Mouse (Mus musculus): Measurements from ENCODE around the gene Sorcs2. TPM values are rescaled to one million over a fixed set of nuclear protein-coding genes. Genes with fewer than 3 reads are reported as not detected.

Sorcs2 gene
- polyA plus RNA-seq, 1 experiment = 5.7 TPM

- Histone ChIP-seq H3K36me3 (ENCODE audit: control insufficient read depth, insufficient read depth, low read length) (peaks cover 3% of the 10 kb centered on the region; the same call in 1 of the 2 replicates), H3K27ac (ENCODE audit: control insufficient read depth, insufficient read depth, low read length) (no peak overlapping the region), H3K27me3 (ENCODE audit: control insufficient read depth, insufficient read depth, low read length) (no peaks in the 10 kb centered on the region), H3K4me3 (ENCODE audit: control insufficient read depth, insufficient read depth, low read length) (no peak overlapping the region), H3K4me1 (replicated peaks; ENCODE audit: control insufficient read depth, insufficient read depth, low read length) (no peaks in the 10 kb centered on the region)
- TF ChIP-seq POLR2A (IDR thresholded peaks at IDR 0.05; ENCODE audit: control insufficient read depth, extremely low read depth, insufficient read depth, low read length, poor library complexity) (no peak), CTCF (IDR thresholded peaks at IDR 0.05; ENCODE audit: borderline replicate concordance, control insufficient read depth, extremely low read depth, insufficient read depth, low read length, poor library complexity) (no peak)
- no peak for DNase-seq
- WGBS = 91% methylated on average over 5 of the region's 5 CpGs
These were observed 416.6 kb downstream of the Sorcs2 start for GRCm38 (mm10) chr5:35981341-35981740.

GRCm38 (mm10) chr5:35980542-35980941 is 417.4 kb downstream of the Sorcs2 start:
- H3K4me1 ChIP-seq (replicated peaks; ENCODE audit: control insufficient read depth, insufficient read depth, low read length) = no peaks in the 10 kb centered on the region; the same call in 1 of the 2 replicates
- H3K27me3 ChIP-seq (ENCODE audit: control insufficient read depth, insufficient read depth, low read length) = no peaks in the 10 kb centered on the region
- H3K4me3 ChIP-seq (ENCODE audit: control insufficient read depth, insufficient read depth, low read length) = no peak overlapping the region
- no peak overlapping the region for H3K27ac ChIP-seq (ENCODE audit: control insufficient read depth, insufficient read depth, low read length)
- peaks cover 3% of the 10 kb centered on the region; the same call in 1 of the 2 replicates for H3K36me3 ChIP-seq (ENCODE audit: control insufficient read depth, insufficient read depth, low read length)
- no peak for DNase-seq
- 96% methylated on average over 5 of the region's 5 CpGs for WGBS
- no peak for TF ChIP-seq POLR2A (IDR thresholded peaks at IDR 0.05; ENCODE audit: control insufficient read depth, extremely low read depth, insufficient read depth, low read length, poor library complexity)
- TF ChIP-seq CTCF (IDR thresholded peaks at IDR 0.05; ENCODE audit: borderline replicate concordance, control insufficient read depth, extremely low read depth, insufficient read depth, low read length, poor library complexity) = no peak

- Histone ChIP-seq H3K36me3 (ENCODE audit: control insufficient read depth, insufficient read depth, low read length) (peaks cover 3% of the 10 kb centered on the region; the same call in 1 of the 2 replicates), H3K4me1 (replicated peaks; ENCODE audit: control insufficient read depth, insufficient read depth, low read length) (peaks cover 33% of the 10 kb centered on the region), H3K4me3 (ENCODE audit: control insufficient read depth, insufficient read depth, low read length) (no peak overlapping the region), H3K27ac (ENCODE audit: control insufficient read depth, insufficient read depth, low read length) (no peak overlapping the region), H3K27me3 (ENCODE audit: control insufficient read depth, insufficient read depth, low read length) (no peaks in the 10 kb centered on the region)
- DNase-seq = peak; percentile 78
- 27% methylated on average over 5 of the region's 5 CpGs for WGBS
- TF ChIP-seq CTCF (IDR thresholded peaks at IDR 0.05; ENCODE audit: borderline replicate concordance, control insufficient read depth, extremely low read depth, insufficient read depth, low read length, poor library complexity) (peak; percentile 37; the same call in 1 of the 2 replicates), POLR2A (IDR thresholded peaks at IDR 0.05; ENCODE audit: control insufficient read depth, extremely low read depth, insufficient read depth, low read length, poor library complexity) (no peak)
These were observed 422.3 kb downstream of the Sorcs2 start for GRCm38 (mm10) chr5:35975681-35976080.

GRCm38 (mm10) chr5:35974265-35974664 is 423.7 kb downstream of the Sorcs2 start:
- Histone ChIP-seq H3K27ac (ENCODE audit: control insufficient read depth, insufficient read depth, low read length) (peak overlapping the region; percentile 95), H3K27me3 (ENCODE audit: control insufficient read depth, insufficient read depth, low read length) (no peaks in the 10 kb centered on the region), H3K4me1 (replicated peaks; ENCODE audit: control insufficient read depth, insufficient read depth, low read length) (peaks cover 42% of the 10 kb centered on the region), H3K36me3 (ENCODE audit: control insufficient read depth, insufficient read depth, low read length) (peaks cover 3% of the 10 kb centered on the region; the same call in 1 of the 2 replicates), H3K4me3 (ENCODE audit: control insufficient read depth, insufficient read depth, low read length) (peak overlapping the region; percentile 40)
- 44% methylated on average over 15 of the region's 15 CpGs for WGBS
- no peak for TF ChIP-seq CTCF (IDR thresholded peaks at IDR 0.05; ENCODE audit: borderline replicate concordance, control insufficient read depth, extremely low read depth, insufficient read depth, low read length, poor library complexity)
- TF ChIP-seq POLR2A (IDR thresholded peaks at IDR 0.05; ENCODE audit: control insufficient read depth, extremely low read depth, insufficient read depth, low read length, poor library complexity) = no peak
- no peak for DNase-seq

- Histone ChIP-seq H3K27ac (ENCODE audit: control insufficient read depth, insufficient read depth, low read length) (peak overlapping the region; percentile 95), H3K27me3 (ENCODE audit: control insufficient read depth, insufficient read depth, low read length) (no peaks in the 10 kb centered on the region), H3K4me1 (replicated peaks; ENCODE audit: control insufficient read depth, insufficient read depth, low read length) (peaks cover 42% of the 10 kb centered on the region), H3K36me3 (ENCODE audit: control insufficient read depth, insufficient read depth, low read length) (peaks cover 3% of the 10 kb centered on the region; the same call in 1 of the 2 replicates), H3K4me3 (ENCODE audit: control insufficient read depth, insufficient read depth, low read length) (peak overlapping the region; percentile 40)
- DNase-seq = peak; percentile 72
- under 1% methylated on average over 12 of the region's 12 CpGs for WGBS
- TF ChIP-seq POLR2A (IDR thresholded peaks at IDR 0.05; ENCODE audit: control insufficient read depth, extremely low read depth, insufficient read depth, low read length, poor library complexity) = no peak
- no peak for TF ChIP-seq CTCF (IDR thresholded peaks at IDR 0.05; ENCODE audit: borderline replicate concordance, control insufficient read depth, extremely low read depth, insufficient read depth, low read length, poor library complexity)
These were observed 424.1 kb downstream of the Sorcs2 start for GRCm38 (mm10) chr5:35973800-35974199.

- Histone ChIP-seq H3K27me3 (ENCODE audit: control insufficient read depth, insufficient read depth, low read length) (no peaks in the 10 kb centered on the region), H3K36me3 (ENCODE audit: control insufficient read depth, insufficient read depth, low read length) (peaks cover 3% of the 10 kb centered on the region; the same call in 1 of the 2 replicates), H3K4me3 (ENCODE audit: control insufficient read depth, insufficient read depth, low read length) (no peak overlapping the region), H3K4me1 (replicated peaks; ENCODE audit: control insufficient read depth, insufficient read depth, low read length) (peaks cover 53% of the 10 kb centered on the region), H3K27ac (ENCODE audit: control insufficient read depth, insufficient read depth, low read length) (no peak overlapping the region)
- WGBS = 82% methylated on average over 7 of the region's 7 CpGs
- TF ChIP-seq CTCF (IDR thresholded peaks at IDR 0.05; ENCODE audit: borderline replicate concordance, control insufficient read depth, extremely low read depth, insufficient read depth, low read length, poor library complexity) (no peak), POLR2A (IDR thresholded peaks at IDR 0.05; ENCODE audit: control insufficient read depth, extremely low read depth, insufficient read depth, low read length, poor library complexity) (no peak)
- DNase-seq = no peak
These were observed 425.2 kb downstream of the Sorcs2 start for GRCm38 (mm10) chr5:35972739-35973138.

All from thymus, adult 2 months (tissue).